Mouse (Mus musculus): ENCODE measurements at regions not wholly inside any gene's neighbourhood (a gene's known extent, or its start where the extent isn't known, plus 50 kb on each side); places are given as distances from the start of the nearest gene placed in this dataset.

DNA sequence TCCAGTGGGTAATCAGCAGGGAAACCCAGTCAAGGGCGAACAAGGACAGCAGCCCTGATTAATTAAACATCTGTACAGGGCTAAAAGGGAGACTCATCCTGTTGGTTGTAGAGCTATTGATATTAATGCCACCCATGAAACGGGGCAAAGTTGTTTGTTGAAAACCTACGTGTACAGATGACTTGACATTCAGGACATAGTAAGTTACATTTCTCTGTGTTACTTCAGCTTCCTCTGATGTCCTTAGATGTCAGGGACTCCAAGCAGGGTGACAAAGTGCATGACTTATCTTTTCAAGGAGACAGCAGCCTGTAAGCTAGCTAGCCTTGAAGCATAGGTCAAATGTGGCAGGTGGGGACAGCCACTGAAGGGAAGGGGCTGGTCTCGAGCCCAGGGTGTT is 390.5 kb downstream of the Ccdc171 start:
- Histone ChIP-seq H3K4me1 (no peaks in the 10 kb centered on the region), H3K9ac (no peak overlapping the region), H3K36me3 (replicated peaks) (no peaks in the 10 kb centered on the region), H3K4me2 (no peak overlapping the region), H3K4me3 (replicated peaks) (no peak overlapping the region), H3K27me3 (no peaks in the 10 kb centered on the region), H3K9me3 (no peaks in the 10 kb centered on the region), H3K27ac (no peak overlapping the region)
- WGBS: 63% methylated on average over 4 of the region's 4 CpGs
- no peak for ATAC-seq (ENCODE audit: low FRiP score)

DNA sequence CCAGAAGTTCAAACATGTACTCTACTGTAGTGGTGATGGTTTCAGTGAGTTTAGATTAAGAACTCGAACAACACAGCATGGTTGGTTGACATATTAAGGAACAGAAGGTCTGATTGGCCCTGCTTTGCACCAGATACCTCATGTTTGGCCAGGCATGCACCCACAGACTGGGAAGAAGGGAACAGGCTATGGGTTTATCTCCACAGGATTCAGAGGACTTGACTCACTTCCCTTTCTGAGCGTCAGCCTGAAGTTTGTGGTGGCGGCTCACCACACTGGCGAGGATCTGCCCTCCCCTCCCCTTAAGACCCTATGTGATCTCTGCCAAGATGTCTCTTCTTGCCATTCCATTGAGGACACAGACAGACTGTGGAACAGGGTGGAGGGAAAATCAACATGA is 391.7 kb downstream of the Ccdc171 start:
- Histone ChIP-seq H3K4me3 (replicated peaks) (no peak overlapping the region), H3K4me2 (no peak overlapping the region), H3K27me3 (no peaks in the 10 kb centered on the region), H3K9me3 (no peaks in the 10 kb centered on the region), H3K36me3 (replicated peaks) (no peaks in the 10 kb centered on the region), H3K4me1 (no peaks in the 10 kb centered on the region), H3K9ac (no peak overlapping the region), H3K27ac (no peak overlapping the region)
- ATAC-seq (ENCODE audit: low FRiP score): no peak
- 95% methylated on average over 4 of the region's 4 CpGs for WGBS

DNA sequence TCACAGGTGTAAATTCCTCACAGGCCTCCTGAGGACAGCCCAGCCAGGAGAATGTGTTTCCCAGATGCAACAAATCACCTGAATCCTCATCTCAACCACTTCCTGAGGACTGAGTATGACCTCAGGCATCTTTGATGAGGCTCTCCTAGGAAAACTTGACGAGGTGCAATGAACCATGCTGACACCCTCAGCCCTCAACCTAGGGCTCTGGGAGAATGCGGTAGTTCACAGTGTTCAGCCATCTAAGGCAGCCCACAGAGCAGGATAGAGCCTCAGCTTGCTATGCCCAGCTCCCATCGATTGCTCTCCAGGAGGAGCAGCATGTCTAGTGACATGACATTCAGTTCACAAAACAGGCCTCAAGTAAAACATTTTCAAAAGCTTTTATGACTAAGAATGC is 392.7 kb downstream of the Ccdc171 start:
- H3K4me3 ChIP-seq (replicated peaks): no peak overlapping the region
- H3K9me3 ChIP-seq: no peaks in the 10 kb centered on the region
- ATAC-seq (ENCODE audit: low FRiP score): no peak
- 93% methylated on average over 3 of the region's 3 CpGs for WGBS
- no peak overlapping the region for H3K27ac ChIP-seq
- no peak overlapping the region for H3K9ac ChIP-seq
- H3K4me1 ChIP-seq: no peaks in the 10 kb centered on the region
- H3K4me2 ChIP-seq: no peak overlapping the region
- H3K36me3 ChIP-seq (replicated peaks): no peaks in the 10 kb centered on the region
- H3K27me3 ChIP-seq: no peaks in the 10 kb centered on the region

DNA sequence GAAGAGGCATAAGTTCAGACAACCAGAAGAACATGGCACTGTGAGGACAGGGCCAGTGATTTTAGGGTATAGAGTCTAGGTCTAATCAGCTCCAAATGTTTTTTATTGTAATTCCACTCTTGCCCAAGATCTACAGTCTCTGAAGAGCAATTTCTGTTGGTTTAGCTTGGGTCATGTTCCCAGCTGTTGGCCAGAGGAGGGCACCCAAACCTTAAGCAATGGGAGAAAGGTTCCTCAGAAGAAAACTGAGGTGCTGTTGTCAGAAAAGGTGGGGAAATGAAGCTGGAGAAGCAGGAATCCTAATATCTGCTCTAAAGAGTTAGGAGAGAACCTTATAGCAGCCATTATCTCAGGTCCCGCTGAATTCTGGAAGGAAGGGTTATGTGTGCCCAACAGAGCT is 393.7 kb downstream of the Ccdc171 start:
- Histone ChIP-seq H3K9ac (no peak overlapping the region), H3K4me2 (no peak overlapping the region), H3K36me3 (replicated peaks) (no peaks in the 10 kb centered on the region), H3K27me3 (no peaks in the 10 kb centered on the region), H3K27ac (no peak overlapping the region), H3K9me3 (no peaks in the 10 kb centered on the region), H3K4me3 (replicated peaks) (no peak overlapping the region), H3K4me1 (no peaks in the 10 kb centered on the region)
- WGBS: 96% methylated on average over 1 of the region's 1 CpGs
- no peak for ATAC-seq (ENCODE audit: low FRiP score)

DNA sequence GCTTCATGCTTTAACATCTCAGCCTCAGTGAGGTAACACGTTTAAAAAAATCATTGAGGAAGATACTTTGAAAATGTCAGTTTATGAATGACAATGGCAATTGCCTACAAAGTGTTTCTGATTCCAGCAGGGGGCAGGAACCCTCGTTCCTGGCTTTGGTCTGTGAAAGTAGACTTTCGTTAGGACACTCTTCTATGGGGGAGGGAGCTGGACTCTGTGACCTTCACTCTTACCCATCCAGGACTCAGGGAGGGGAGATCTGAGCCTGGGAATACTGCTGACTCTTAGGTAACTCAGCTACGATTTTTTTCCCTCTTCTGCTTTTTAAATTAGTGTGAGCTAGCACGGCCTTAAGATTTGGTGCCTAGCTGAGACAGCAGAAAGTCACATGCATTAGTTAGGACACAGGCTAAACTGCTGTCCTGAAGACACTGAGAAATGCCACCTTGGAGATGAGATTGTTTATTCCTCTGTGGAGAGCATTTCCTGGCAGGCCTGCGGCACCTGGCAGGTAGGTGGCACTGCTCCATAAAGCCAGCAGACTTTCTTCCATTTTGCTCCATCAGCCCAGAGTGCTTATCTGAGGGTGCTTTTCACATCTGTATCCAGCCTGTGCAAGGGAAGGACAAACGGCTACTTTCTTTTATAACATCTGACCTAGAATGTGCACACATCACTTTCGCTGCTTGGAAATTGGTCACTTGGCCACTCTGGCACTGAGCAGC is 399.9 kb downstream of the Ccdc171 start:
- H3K4me3 ChIP-seq (replicated peaks): no peak overlapping the region
- no peaks in the 10 kb centered on the region for H3K4me1 ChIP-seq
- WGBS: 74% methylated on average over 8 of the region's 8 CpGs
- no peak overlapping the region for H3K9ac ChIP-seq
- no peak for ATAC-seq (ENCODE audit: low FRiP score)
- no peak overlapping the region for H3K4me2 ChIP-seq
- no peak overlapping the region for H3K27ac ChIP-seq
- no peaks in the 10 kb centered on the region for H3K9me3 ChIP-seq
- H3K27me3 ChIP-seq: no peaks in the 10 kb centered on the region
- no peaks in the 10 kb centered on the region for H3K36me3 ChIP-seq (replicated peaks)

DNA sequence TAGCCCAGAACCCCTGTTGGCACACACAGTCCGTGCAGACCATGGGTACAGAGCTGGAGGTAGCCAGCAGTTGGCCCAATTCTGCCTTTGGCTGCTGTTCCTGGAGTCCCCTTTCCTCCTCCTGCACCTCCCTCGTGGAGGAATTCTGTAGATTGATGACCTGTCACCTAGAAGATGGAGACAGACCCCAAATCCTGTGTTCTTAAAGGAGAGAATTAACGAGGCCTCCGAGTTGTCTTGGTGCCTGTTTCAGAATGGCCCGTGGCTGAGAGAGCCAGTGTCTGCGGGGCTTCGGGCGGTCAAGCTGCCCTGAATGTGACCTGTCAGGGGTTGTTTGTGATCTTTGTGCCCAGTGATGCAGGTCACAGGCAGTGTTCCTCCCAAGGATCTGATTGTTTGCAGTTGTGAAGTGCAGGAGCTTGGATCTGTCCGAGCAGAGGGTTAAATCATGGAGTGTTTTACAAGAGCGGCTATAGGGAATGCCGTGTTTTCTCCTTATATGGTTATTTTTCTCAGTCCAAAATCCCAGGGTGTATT is 400.9 kb downstream of the Ccdc171 start:
- Histone ChIP-seq H3K4me3 (replicated peaks) (no peak overlapping the region), H3K27ac (no peak overlapping the region), H3K9ac (no peak overlapping the region), H3K4me2 (no peak overlapping the region), H3K4me1 (no peaks in the 10 kb centered on the region), H3K27me3 (no peaks in the 10 kb centered on the region), H3K36me3 (replicated peaks) (no peaks in the 10 kb centered on the region), H3K9me3 (no peaks in the 10 kb centered on the region)
- 32% methylated on average over 11 of the region's 11 CpGs for WGBS
- ATAC-seq (ENCODE audit: low FRiP score): no peak

DNA sequence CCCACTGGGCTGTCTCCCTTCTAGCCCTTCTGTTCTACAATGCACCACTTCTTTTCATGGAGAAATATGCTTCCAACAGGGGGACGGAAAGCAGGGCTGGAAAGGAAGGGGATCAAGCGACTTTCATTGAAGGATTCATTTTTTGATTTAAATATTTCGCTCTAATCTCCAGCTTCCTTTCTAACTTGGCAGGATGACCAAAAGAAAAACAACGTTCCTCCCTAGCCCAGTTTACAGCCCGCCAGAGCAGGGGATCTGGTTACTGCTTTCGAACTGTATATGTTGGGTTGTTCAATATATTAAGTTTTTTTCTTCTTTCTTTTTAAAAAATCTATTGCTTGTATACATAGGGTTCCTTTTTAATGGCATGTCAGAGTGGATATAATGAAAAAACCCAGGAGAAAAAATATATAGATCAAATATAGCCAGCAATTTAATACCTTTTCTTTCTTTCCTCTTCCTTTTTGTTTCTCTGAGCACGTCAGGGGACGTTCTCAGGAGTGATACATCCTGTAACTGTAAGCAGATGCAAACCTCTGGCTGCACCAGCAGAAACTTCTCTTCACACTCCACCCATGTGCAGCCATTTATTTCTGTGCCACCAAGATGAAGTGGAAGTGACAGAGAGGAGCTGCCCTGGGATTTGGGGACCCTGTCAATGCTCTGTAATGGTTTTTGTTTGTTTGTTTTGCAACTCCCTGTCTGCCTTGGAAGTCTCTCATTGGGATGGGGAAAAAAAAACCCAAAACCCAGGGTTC is 406.7 kb downstream of the Ccdc171 start:
- H3K4me1 ChIP-seq: no peaks in the 10 kb centered on the region
- H3K27me3 ChIP-seq: no peaks in the 10 kb centered on the region
- H3K9ac ChIP-seq: no peak overlapping the region
- WGBS: 80% methylated on average over 8 of the region's 8 CpGs
- no peak for ATAC-seq (ENCODE audit: low FRiP score)
- H3K27ac ChIP-seq: no peak overlapping the region
- no peak overlapping the region for H3K4me3 ChIP-seq (replicated peaks)
- no peaks in the 10 kb centered on the region for H3K9me3 ChIP-seq
- no peaks in the 10 kb centered on the region for H3K36me3 ChIP-seq (replicated peaks)
- no peak overlapping the region for H3K4me2 ChIP-seq

DNA sequence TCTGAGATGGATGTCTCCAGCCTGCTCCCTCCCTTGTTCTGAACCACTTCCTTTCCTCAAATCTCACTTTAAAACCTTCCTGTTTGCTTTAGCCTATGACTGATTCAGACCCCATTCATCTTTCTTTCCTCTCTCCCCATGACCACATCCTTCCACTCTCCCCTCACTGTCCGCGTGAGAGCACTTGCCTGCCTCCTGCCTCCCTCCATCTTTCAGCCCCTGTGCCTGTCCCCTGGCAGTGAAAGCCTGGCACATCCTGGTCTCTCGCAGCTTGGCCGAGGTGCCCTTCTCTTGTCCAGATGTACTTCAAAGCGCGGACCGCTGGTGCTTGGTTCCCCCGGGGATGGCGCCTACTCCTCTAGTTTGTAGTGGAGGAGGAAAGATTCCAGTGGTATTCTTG is 416.3 kb downstream of the Ccdc171 start:
- no peak for ATAC-seq (ENCODE audit: low FRiP score)
- 0 out of 2 replicates have a peak, but pooled peaks cover 7% of the 10 kb centered on the region for H3K27me3 ChIP-seq
- H3K4me3 ChIP-seq (replicated peaks): no peak overlapping the region
- WGBS: 89% methylated on average over 9 of the region's 9 CpGs
- no peaks in the 10 kb centered on the region for H3K9me3 ChIP-seq
- H3K4me1 ChIP-seq: 0 out of 2 replicates have a peak, but pooled peaks cover 3% of the 10 kb centered on the region
- no peak overlapping the region for H3K27ac ChIP-seq
- no peak overlapping the region for H3K9ac ChIP-seq
- H3K36me3 ChIP-seq (replicated peaks): no peaks in the 10 kb centered on the region
- H3K4me2 ChIP-seq: no peak overlapping the region

DNA sequence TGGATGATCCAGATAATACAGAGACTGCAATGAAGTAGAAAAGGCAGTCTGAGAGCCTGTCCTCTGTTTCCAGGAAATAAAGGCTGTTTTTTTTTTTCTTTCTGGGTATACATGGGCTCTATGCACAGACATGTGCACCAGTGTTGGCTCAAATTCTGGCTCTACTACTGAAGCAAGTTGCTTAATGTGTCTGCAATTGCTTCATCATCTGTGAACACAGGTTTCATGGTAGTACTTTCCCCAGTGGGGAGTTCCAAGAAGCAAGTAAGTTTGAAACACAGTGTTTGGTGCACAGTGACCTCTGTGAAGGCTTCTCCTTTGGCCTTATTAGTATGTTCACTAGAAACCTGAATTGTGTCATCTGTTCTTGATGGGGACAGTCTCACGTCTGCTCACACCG is 424.3 kb downstream of the Ccdc171 start:
- H3K27me3 ChIP-seq: no peaks in the 10 kb centered on the region
- no peak overlapping the region for H3K27ac ChIP-seq
- H3K4me3 ChIP-seq (replicated peaks): no peak overlapping the region
- H3K4me1 ChIP-seq: no peaks in the 10 kb centered on the region
- no peak overlapping the region for H3K9ac ChIP-seq
- no peak overlapping the region for H3K4me2 ChIP-seq
- no peak for ATAC-seq (ENCODE audit: low FRiP score)
- no peaks in the 10 kb centered on the region for H3K36me3 ChIP-seq (replicated peaks)
- no peaks in the 10 kb centered on the region for H3K9me3 ChIP-seq
- 94% methylated on average over 2 of the region's 2 CpGs for WGBS

DNA sequence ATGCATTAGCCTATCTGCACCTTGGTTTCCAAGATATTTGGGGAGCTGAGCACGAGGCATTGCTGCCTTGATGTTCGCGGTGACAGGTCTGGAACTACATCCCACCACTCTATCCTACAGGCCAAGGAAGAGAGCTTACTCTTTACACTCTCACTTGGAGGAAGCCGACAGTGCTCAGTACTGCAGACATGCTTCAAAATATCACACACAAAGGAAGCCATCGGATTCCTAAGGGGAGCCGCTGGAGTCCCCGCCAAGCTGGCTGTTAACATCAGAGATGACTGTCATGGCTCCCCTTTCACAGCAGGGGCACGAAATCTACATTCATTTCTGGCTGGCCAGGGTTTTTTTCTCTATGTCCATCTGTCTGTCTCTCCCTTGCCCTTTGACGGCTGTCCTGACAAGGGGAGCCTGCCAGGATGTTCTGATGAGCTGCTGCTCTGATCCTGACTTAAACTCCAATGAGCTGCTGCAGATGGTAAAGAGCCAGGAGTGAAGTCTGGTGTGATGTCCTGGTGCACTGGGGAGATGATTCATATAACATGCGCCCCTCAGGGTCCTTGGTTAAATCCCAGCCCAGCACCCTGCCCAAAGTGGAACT is 425.6 kb downstream of the Ccdc171 start:
- no peak overlapping the region for H3K9ac ChIP-seq
- H3K36me3 ChIP-seq (replicated peaks): no peaks in the 10 kb centered on the region
- no peak overlapping the region for H3K27ac ChIP-seq
- WGBS: 83% methylated on average over 10 of the region's 10 CpGs
- H3K4me2 ChIP-seq: no peak overlapping the region
- no peaks in the 10 kb centered on the region for H3K9me3 ChIP-seq
- H3K4me3 ChIP-seq (replicated peaks): no peak overlapping the region
- no peaks in the 10 kb centered on the region for H3K27me3 ChIP-seq
- no peaks in the 10 kb centered on the region for H3K4me1 ChIP-seq
- ATAC-seq (ENCODE audit: low FRiP score): no peak

DNA sequence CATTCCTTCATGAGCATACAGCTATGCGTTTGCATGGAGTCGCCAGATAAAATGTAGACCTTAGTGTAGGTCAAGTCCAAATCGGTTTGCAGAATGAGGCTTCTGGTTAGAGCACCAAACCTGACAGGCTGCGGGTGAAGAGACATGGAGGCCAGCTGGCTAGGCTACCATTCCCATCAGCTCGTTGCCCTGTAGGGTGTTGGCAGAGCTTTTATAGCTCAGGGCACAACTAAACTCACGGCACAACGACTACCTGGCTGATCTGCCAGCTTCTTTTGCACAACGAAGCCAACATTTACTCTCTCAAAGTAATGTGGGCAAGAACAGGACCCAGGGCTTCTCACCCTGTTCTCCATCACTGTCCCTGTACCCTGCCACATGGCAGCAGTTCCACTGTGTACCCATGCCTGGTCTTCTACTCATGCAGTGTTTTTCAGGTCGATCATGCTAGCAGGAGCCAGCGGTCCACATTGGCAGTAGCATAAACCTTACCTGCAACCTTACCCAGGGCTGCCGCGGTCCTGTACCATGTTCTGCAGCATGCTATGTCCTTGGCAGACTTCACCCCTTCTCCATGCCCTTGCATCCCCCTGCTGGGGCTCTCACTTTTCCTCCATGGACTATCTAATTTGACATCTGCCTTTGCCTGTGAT is 431.0 kb downstream of the Ccdc171 start:
- no peaks in the 10 kb centered on the region; the same call in 1 of the 2 replicates for H3K9me3 ChIP-seq
- no peak overlapping the region for H3K4me2 ChIP-seq
- no peak overlapping the region for H3K27ac ChIP-seq
- no peak overlapping the region for H3K4me3 ChIP-seq (replicated peaks)
- 91% methylated on average over 12 of the region's 12 CpGs for WGBS
- no peaks in the 10 kb centered on the region for H3K4me1 ChIP-seq
- H3K36me3 ChIP-seq (replicated peaks): no peaks in the 10 kb centered on the region
- no peak overlapping the region for H3K9ac ChIP-seq
- no peaks in the 10 kb centered on the region for H3K27me3 ChIP-seq
- no peak for ATAC-seq (ENCODE audit: low FRiP score)

DNA sequence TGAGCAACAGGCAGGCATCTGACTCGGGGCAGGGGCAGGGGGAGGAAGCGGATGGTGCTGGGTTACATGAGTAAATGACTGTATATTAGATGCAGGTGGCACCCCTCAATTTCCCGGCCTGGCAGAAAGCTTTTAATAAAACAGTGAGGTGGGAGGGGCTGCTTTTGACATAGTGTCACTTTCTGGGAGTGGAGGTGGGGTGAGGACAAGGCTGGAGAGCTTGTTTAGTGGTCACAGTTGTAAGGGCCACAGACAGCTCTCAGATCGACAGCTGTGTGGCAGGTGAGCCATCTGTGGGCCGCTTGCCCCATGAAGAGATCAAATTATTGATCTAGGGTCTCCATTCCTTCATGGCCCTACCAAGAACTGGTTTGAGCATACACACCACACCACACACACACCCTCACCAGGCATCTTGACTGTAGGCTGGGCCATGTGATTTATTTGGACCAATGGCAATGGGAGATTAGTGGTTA is 431.9 kb downstream of the Ccdc171 start:
- Histone ChIP-seq H3K4me1 (no peaks in the 10 kb centered on the region), H3K4me2 (no peak overlapping the region), H3K4me3 (replicated peaks) (no peak overlapping the region), H3K9ac (no peak overlapping the region), H3K9me3 (no peaks in the 10 kb centered on the region; the same call in 1 of the 2 replicates), H3K36me3 (replicated peaks) (no peaks in the 10 kb centered on the region), H3K27me3 (no peaks in the 10 kb centered on the region), H3K27ac (no peak overlapping the region)
- 74% methylated on average over 5 of the region's 5 CpGs for WGBS
- no peak for ATAC-seq (ENCODE audit: low FRiP score)

Data from forebrain, embryonic 12.5 days (tissue).